Mouse (Mus musculus) retina, postnatal 1 day (tissue): ENCODE results near the gene Rdm1.

Experiments used
- DNase-seq: peaks from one replicate; pipeline ENCODE4 v3.0.0-alpha.2; 2012

The Rdm1 gene

DNA sequence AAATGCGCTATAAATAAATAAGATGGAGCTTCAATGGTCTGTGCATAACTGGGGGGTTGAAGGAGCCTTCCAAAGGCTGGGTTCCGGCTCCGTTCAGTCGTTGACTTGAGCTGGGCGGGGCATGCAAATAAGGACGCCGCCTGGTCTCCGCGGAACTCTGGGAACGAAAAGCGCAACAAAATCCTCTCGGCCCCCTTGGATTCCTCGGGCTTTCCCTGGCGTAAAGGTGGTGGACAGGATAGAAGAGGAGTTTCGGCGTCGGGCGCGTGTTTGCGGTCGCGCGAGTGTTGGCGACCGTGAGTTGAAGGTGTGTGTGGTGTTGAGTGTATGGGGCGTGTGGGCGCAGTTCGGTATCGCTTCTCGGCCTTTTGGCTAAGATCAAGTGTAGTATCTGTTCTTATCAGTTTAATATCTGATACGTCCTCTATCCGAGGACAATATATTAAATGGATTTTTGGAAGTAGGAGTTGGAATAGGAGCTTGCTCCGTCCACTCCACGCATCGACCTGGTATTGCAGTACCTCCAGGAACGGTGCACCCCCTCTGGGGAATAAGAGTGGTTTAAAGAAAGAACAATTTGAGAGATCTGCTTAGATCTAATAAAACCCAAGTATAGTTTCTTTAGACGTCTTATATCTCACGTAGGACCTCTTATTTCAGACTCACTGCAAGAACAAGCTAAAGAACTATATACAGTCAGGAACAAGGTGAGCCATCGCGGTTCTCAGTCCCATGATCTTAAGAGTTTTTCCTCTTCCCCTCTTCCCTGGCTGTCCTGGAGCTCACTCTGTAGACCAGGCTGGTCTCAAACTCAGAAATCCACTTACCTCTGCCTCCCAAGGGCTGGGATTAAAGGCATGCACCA, 31.1 kb downstream of the Rdm1 start:
- peak; percentile 99 for DNase-seq

DNA sequence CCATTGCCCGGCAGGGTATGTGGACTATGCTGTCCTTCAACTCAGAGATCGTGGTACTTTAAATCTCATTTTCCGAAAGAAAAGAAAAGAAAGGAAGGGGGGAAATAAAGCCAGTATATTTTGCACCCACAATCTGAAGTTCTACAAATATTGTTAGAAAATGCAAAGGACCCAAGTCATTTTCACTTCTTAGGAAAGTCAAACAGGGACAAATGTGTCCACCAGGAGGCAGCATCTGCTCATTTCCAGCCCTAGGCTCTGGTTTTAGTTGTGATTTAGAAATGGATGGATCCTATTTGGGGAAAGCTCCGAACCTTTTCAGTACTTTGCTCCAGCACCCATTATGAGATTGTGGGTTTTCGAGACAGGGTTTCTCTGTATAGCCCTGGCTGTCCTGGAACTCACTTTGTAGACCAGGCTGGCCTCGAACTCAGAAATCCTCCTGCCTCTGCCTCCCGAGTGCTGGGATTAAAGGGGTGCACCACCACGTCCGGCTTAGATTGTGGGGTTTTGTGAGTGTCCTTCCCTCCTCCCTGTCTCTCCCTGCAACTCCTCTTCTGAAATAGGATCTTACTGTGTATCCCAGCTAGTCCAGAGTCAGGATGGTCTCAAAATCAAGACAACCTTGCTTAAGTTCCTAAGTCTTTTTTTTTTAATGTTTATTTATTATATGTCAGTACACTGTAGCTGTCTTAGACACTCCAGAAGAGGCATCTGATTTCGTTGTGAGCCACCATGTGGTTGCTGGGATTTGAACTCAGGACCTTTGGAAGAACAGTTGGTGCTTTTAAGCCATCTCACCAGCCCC, 32.0 kb downstream of the Rdm1 start:
- peak; percentile 86 for DNase-seq

- DNase-seq, result no peak
Observed at GRCm38 (mm10) chr11:101661191-101661590, 34.2 kb downstream of the Rdm1 start.

- DNase-seq, result no peak
Observed at GRCm38 (mm10) chr11:101661786-101662185, 34.8 kb downstream of the Rdm1 start.

DNA sequence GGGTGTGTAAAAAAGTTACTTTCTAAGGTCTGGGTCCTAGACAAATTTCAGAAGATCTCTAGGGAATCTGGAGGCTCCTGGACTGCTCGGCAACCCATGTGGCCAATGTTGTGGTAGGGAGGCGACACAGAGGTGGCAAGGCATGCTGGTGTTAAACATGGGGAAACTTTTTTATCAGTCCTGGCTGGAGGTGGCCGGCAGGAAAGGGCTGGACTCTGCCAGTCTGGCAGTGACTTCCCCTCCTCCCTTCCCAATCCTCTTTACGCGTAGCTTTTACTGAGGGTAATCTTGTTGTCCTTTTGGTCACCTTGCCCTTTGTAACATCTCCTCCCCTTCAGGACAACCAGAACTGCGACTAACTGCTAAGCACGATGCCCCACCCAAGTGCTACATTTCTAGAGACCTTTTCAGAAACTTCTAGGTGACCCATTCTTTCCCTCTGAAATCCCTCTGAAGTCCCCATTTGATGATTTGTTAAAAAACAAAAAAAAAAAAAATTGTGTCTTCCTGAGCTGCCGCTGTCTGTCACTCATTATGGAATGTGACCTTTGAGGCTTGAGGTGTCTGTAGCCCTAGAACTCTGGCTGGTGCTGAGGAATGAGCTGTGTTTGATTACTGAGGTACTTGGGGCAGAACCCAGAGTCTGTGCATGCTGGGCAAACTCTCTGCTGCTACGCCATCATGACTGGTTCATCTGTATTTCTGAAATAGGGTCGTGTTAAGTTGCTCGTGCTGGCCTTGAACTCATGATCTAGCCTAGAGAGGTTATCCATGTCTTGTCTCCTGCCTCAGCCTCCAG, 36.4 kb downstream of the Rdm1 start:
- no peak for DNase-seq

DNA sequence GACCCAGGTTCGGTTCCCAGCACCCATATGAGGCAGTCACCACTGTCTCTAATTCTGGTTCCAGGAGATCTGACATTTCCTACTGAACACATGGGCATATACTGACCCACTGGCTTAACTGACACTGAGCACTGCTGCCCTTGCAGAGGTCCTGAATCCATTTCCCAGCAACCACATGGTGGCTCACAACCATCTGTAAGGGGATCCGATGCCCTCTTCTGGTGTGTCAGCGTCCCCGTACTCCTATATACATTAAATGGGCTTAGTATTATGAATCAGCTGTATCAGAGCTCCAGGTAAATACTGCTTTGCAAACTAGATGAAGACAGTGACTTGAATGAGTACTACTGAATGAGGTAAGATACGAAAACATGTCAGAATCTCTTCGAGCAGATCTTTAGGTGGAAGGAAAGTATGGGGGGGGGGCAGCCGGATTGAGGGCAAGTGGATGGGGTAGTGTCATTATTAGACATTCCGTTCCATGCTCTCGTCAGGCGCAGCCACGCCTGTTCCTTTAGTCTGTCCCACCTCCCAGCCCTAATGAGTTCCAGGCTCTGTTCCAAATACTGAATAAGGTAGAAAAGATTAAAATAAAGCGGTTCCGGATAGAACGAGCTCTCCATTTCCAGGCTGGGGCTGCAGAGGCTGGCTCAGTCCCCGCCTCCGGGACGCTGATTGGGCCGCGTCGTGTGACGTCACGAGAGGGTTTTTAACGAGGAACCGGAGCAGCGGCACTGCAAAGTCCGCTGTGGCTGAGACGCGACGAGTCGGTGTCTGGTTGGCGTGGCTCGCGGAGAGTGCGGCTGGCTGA, 38.0 kb downstream of the Rdm1 start, which contains the start of gene Arl4d:
TSS of gene Arl4d (plus strand) at position 717 of the 811 bp plus-strand sequence.
- peak; percentile 95 for DNase-seq

GRCm38 (mm10) chr11:101665636-101665992, 38.6 kb downstream of the Rdm1 start:
- DNase-seq, result no peak

GRCm38 (mm10) chr11:101666626-101667345, 39.8 kb downstream of the Rdm1 start:
- no peak for DNase-seq

- DNase-seq, result no peak
Observed at GRCm38 (mm10) chr11:101667871-101668532, 41.0 kb downstream of the Rdm1 start.

GRCm38 (mm10) chr11:101668546-101669261, 41.7 kb downstream of the Rdm1 start:
- peak; percentile 42 for DNase-seq

- DNase-seq, result no peak
Observed at GRCm38 (mm10) chr11:101670334-101670733, 43.3 kb downstream of the Rdm1 start.

- no peak for DNase-seq
Observed at GRCm38 (mm10) chr11:101671255-101671654, 44.3 kb downstream of the Rdm1 start.

- peak; percentile 24 for DNase-seq
Observed at GRCm38 (mm10) chr11:101673010-101673642, 46.1 kb downstream of the Rdm1 start.

DNA sequence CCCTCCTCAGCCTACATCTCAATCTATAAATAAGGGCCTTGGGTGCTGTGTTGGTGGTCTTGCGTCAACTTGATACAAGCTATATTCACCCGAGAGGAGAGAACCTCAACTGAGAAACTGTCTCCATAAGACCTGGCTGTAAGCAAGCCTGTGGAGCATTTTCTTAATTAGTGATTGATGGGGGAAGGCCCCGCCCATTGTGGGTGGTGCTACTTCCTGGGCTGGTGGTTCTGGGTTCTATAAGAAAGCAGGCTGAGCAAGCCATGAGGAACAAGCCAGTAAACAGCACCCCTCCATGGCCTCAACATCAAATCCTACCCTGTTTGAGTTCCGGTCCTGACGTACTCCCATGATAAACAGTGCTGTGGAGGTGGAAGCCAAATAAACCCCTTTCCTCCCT, 47.1 kb downstream of the Rdm1 start:
- no peak for DNase-seq

GRCm38 (mm10) chr11:101675349-101675748, 48.4 kb downstream of the Rdm1 start:
- DNase-seq, result no peak

DNA sequence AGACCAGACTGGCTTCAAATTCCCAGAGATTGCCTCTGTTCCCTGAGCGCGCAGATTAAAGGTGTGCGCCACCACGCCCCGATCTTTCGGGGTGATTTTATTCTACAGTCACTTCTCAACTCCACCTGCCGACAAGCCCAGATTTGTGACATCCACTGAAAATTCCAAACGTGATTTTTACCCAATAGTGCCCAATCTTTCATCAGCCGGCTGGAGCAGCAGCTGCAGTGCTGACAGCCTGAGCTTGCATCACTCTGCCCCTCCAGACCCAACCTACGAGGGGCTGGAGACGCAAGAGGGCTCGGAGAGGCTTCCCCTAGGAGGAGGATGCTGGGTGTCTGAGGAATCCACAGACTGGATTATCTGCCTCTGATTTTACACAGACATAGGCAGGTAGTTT, 50.7 kb downstream of the Rdm1 start:
- no peak for DNase-seq

GRCm38 (mm10) chr11:101678770-101679169, 51.8 kb downstream of the Rdm1 start:
- DNase-seq, result no peak

GRCm38 (mm10) chr11:101679907-101680306, 52.9 kb downstream of the Rdm1 start:
- no peak for DNase-seq

DNA sequence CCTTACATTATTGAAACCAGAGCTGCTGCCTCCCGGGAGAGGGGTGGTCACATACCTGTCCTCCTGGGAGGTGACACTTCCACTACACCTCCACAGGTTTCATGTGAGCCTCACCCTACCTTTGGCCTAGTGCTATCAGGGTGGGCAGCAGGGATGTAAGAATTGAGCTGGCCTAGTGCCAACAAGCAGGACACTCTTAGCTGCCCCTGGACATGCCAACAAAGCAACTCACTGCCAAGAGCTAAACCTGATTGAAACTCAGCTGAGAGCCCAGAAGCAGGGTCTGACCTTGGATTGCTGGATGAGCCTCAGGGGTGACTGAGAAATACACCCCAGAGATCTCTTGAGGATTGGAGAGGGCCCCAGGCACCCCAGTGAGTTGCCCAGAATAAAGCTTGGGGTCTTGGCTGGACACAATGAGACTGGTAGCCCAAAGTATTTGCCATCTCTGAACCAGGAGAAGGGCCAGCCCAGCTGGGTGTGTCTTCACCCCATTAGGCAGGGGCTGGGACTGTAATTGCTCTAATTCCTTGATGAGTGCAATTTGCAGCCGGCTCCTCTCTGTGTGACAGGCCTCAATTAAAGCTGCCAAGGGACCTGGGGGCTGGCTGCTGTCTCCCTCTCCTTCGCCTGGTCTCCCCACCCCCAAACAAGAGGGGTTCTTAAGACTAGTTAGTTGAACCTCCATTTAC, 53.8 kb downstream of the Rdm1 start:
- DNase-seq, result peak; percentile 64
